Mouse (Mus musculus): ENCODE results near the gene Gm13078. TPM values are rescaled to one million over a fixed set of nuclear protein-coding genes. Genes with fewer than 3 reads are reported as not detected.

Gene Gm13078
- polyA plus RNA-seq (2012; rRNA removed) = not detected in 2 replicates
- not detected in 2 replicates for polyA plus RNA-seq (2014; fragmentation: Nextera tagmentation; extraction: Ambion mirVana)

- H3K4me1 ChIP-seq (ENCODE audit: control insufficient read depth, insufficient read depth, low read length) = no peaks in the 10 kb centered on the region
- no peaks in the 10 kb centered on the region for H3K27me3 ChIP-seq (ENCODE audit: control insufficient read depth, insufficient read depth, low read length)
- H3K4me2 ChIP-seq (replicated peaks; ENCODE audit: low read depth, low read length, severe bottlenecking) = no peak within 1 kb of the TSS
- ATAC-seq (ENCODE audit: low FRiP score, low read depth) (no peak), DNase-seq (ENCODE audit: low spot score) (no peak)
- H3K27ac ChIP-seq (replicated peaks; ENCODE audit: low read depth, low read length) = no peak within 1 kb of the TSS
- H3K9ac ChIP-seq (ENCODE audit: low read depth, low read length, severe bottlenecking) = no peak within 1 kb of the TSS
- H3K36me3 ChIP-seq (ENCODE audit: control insufficient read depth, insufficient read depth, low read length) = no peaks in the 10 kb centered on the region
- no peak within 1 kb of the TSS for H3K4me3 ChIP-seq (replicated peaks; ENCODE audit: low read length)
- H3K9me3 ChIP-seq (ENCODE audit: control insufficient read depth, low read length) = 0 out of 2 replicates have a peak, but pooled peaks cover 5% of the 10 kb centered on the region
- TF ChIP-seq POLR2A (IDR thresholded peaks at IDR 0.05; ENCODE audit: borderline replicate concordance, extremely low read depth, insufficient read depth, insufficient read length) = no peak
- 94% methylated on average over 1 of the region's 1 CpGs for WGBS
Observed at GRCm38 (mm10) chr4:143719155-143719554, at the start of gene Gm13078. TSS of gene Gm13078 (plus strand) at chr4:143719455.

- H3K27ac ChIP-seq (replicated peaks; ENCODE audit: low read depth, low read length) = no peak within 1 kb of the TSS
- no peaks in the 10 kb centered on the region for H3K36me3 ChIP-seq (ENCODE audit: control insufficient read depth, insufficient read depth, low read length)
- H3K9ac ChIP-seq (ENCODE audit: low read depth, low read length, severe bottlenecking) = no peak within 1 kb of the TSS
- no peak within 1 kb of the TSS for H3K4me3 ChIP-seq (replicated peaks; ENCODE audit: low read length)
- H3K4me1 ChIP-seq (ENCODE audit: control insufficient read depth, insufficient read depth, low read length) = no peaks in the 10 kb centered on the region
- ATAC-seq (ENCODE audit: low FRiP score, low read depth) (no peak), DNase-seq (ENCODE audit: low spot score) (no peak)
- WGBS = 89% methylated on average over 2 of the region's 2 CpGs
- peaks cover 9% of the 10 kb centered on the region; the same call in 1 of the 2 replicates for H3K9me3 ChIP-seq (ENCODE audit: control insufficient read depth, low read length)
- no peaks in the 10 kb centered on the region for H3K27me3 ChIP-seq (ENCODE audit: control insufficient read depth, insufficient read depth, low read length)
- no peak for TF ChIP-seq POLR2A (IDR thresholded peaks at IDR 0.05; ENCODE audit: borderline replicate concordance, extremely low read depth, insufficient read depth, insufficient read length)
- no peak within 1 kb of the TSS for H3K4me2 ChIP-seq (replicated peaks; ENCODE audit: low read depth, low read length, severe bottlenecking)
Observed at GRCm38 (mm10) chr4:143702611-143703010, 16.6 kb upstream of the Gm13078 start, which contains the start of gene Gm13089. TSS of gene Gm13089 (minus strand) at chr4:143702711.

Other genes with a start within 250 kb of the Gm13078 start
- not detected in 2 replicates for gene Gm13043, start 208.1 kb upstream of the Gm13078 start, polyA plus RNA-seq (2012; rRNA removed)
- not detected in 2 replicates for gene Gm13043, start 208.1 kb upstream of the Gm13078 start, polyA plus RNA-seq (2014; fragmentation: Nextera tagmentation; extraction: Ambion mirVana)
- gene Gm13040, start 183.5 kb upstream of the Gm13078 start, polyA plus RNA-seq (2012; rRNA removed) = not detected in 2 replicates
- not detected in 2 replicates for gene Gm13040, start 183.5 kb upstream of the Gm13078 start, polyA plus RNA-seq (2014; fragmentation: Nextera tagmentation; extraction: Ambion mirVana)
- gene BC080695, start 167.8 kb upstream of the Gm13078 start, polyA plus RNA-seq (2012; rRNA removed) = not detected in 2 replicates
- gene BC080695, start 167.8 kb upstream of the Gm13078 start, polyA plus RNA-seq (2014; fragmentation: Nextera tagmentation; extraction: Ambion mirVana) = not detected in 2 replicates
- not detected in 2 replicates for gene Gm13057, start 167.7 kb upstream of the Gm13078 start, polyA plus RNA-seq (2012; rRNA removed)
- not detected in 2 replicates for gene Gm13057, start 167.7 kb upstream of the Gm13078 start, polyA plus RNA-seq (2014; fragmentation: Nextera tagmentation; extraction: Ambion mirVana)
- not detected in 2 replicates for gene Gm13083, start 104.5 kb upstream of the Gm13078 start, polyA plus RNA-seq (2012; rRNA removed)
- not detected in 2 replicates for gene Gm13083, start 104.5 kb upstream of the Gm13078 start, polyA plus RNA-seq (2014; fragmentation: Nextera tagmentation; extraction: Ambion mirVana)
- gene Gm13088, start 62.2 kb upstream of the Gm13078 start, polyA plus RNA-seq (2012; rRNA removed) = not detected in 2 replicates
- not detected in 2 replicates for gene Gm13088, start 62.2 kb upstream of the Gm13078 start, polyA plus RNA-seq (2014; fragmentation: Nextera tagmentation; extraction: Ambion mirVana)
- not detected in 2 replicates for gene Gm13089, start 16.7 kb upstream of the Gm13078 start, polyA plus RNA-seq (2012; rRNA removed)
- gene Gm13089, start 16.7 kb upstream of the Gm13078 start, polyA plus RNA-seq (2014; fragmentation: Nextera tagmentation; extraction: Ambion mirVana) = not detected in 2 replicates
- gene Gm13023, start 69.9 kb downstream of the Gm13078 start, polyA plus RNA-seq (2012; rRNA removed) = not detected in 2 replicates
- not detected in 2 replicates for gene Gm13023, start 69.9 kb downstream of the Gm13078 start, polyA plus RNA-seq (2014; fragmentation: Nextera tagmentation; extraction: Ambion mirVana)
- gene Gm13084, start 96.6 kb downstream of the Gm13078 start, polyA plus RNA-seq (2012; rRNA removed) = not detected in 2 replicates
- not detected in 2 replicates for gene Gm13084, start 96.6 kb downstream of the Gm13078 start, polyA plus RNA-seq (2014; fragmentation: Nextera tagmentation; extraction: Ambion mirVana)
- gene Gm13103, start 127.0 kb downstream of the Gm13078 start, polyA plus RNA-seq (2012; rRNA removed) = not detected in 2 replicates
- gene Gm13103, start 127.0 kb downstream of the Gm13078 start, polyA plus RNA-seq (2014; fragmentation: Nextera tagmentation; extraction: Ambion mirVana) = not detected in 2 replicates
- not detected in 2 replicates for gene Pramef6, start 180.9 kb downstream of the Gm13078 start, polyA plus RNA-seq (2012; rRNA removed)
- not detected in 2 replicates for gene Pramef6, start 180.9 kb downstream of the Gm13078 start, polyA plus RNA-seq (2014; fragmentation: Nextera tagmentation; extraction: Ambion mirVana)
- gene Pramef25, start 231.6 kb downstream of the Gm13078 start, polyA plus RNA-seq (2012; rRNA removed) = not detected in 2 replicates
- not detected in 2 replicates for gene Pramef25, start 231.6 kb downstream of the Gm13078 start, polyA plus RNA-seq (2014; fragmentation: Nextera tagmentation; extraction: Ambion mirVana)
- gene Gm13101, start 247.5 kb downstream of the Gm13078 start, polyA plus RNA-seq (2012; rRNA removed) = not detected in 2 replicates
- gene Gm13101, start 247.5 kb downstream of the Gm13078 start, polyA plus RNA-seq (2014; fragmentation: Nextera tagmentation; extraction: Ambion mirVana) = not detected in 2 replicates

All from limb, embryonic 14.5 days (tissue).